25 mouse cellular contexts compared by ENCODE assay signal in the genomic region with DNA sequence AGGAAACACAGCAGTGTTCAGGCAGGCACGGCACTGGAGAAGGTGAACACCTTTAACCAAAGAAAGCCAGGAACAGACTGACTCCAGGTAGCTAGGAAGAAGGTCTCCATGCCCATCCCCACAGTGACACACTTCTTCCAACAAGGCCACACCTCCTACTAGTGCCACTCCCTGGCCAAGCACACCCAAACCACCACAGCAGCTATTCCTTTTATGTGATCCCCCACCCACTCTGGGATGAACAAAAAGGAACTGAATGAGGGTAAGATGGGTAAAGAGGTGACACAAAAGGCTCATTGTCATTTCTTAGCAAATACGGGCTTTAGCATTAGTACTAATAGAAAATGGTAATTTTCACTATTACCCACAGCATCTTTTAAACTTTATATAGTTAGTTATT.
DNase-seq lines count a peak whose midpoint lies in the region; ATAC-seq and TF ChIP-seq lines count a peak whose summit lies in the region.
"Had no signal": no experiment of that assay in that cellular context is flagged by ENCODE, and none has a peak within 500 bp of the region (broad histone marks: within the 10 kb centered on the region; RNA-seq: fewer than 3 reads in every experiment).

No protein-coding gene starts in this region.

- intact Hi-C loops in left cerebral cortex, adult 2 months (cut with DNase I): no loop called here

- DNase-seq in midbrain, embryonic 11.5 days (ENCODE audit: low spot score, missing footprints): peak; percentile 49
- no peak for DNase-seq in midbrain, postnatal 0 days (ENCODE audit: low spot score)
- DNase-seq in ES-CJ7 (ENCODE audit: low read depth, low spot score) (peak; percentile 72), R1 (ENCODE audit: low read depth, low spot score) (peak; percentile 54), ZHBTc4 (ENCODE audit: low read depth, low spot score) (peak; percentile 26)
- DNase-seq in cerebellum, postnatal 4 days (ENCODE audit: low spot score in 2 of 2): no peak
- DNase-seq in left cerebral cortex, adult 2 months (ENCODE audit: extremely low spot score in 1 of 2, low spot score in 2 of 2): no peak
- no peak for DNase-seq in right cerebral cortex, postnatal 36 days (ENCODE audit: low spot score in 2 of 2)
- DNase-seq: adrenal gland, adult 2 months; adrenal gland, adult 8-10 months; adrenal gland, postnatal 10 days; adrenal gland, postnatal 14 days; adrenal gland, postnatal 25 days; adrenal gland, postnatal 36 days; B cell, adult 2 months; cerebellum, adult 11 months; cerebellum, adult 11-12 months; cerebellum, adult 18-20 months; cerebellum, adult 2 months; cerebellum, adult 8-10 months had no signal

- no peak overlapping the region for H3K4me3 ChIP-seq in midbrain, embryonic 11.5 days (ENCODE audit: low read depth, low read length)
- H3K4me3 ChIP-seq in midbrain, postnatal 0 days (ENCODE audit: low read depth, low read length): no peak overlapping the region
- no peak overlapping the region for H3K4me3 ChIP-seq in left cerebral cortex, adult 2 months

- H3K27ac ChIP-seq in midbrain, embryonic 11.5 days (ENCODE audit: low read depth, low read length): no peak overlapping the region
- no peak overlapping the region for H3K27ac ChIP-seq in midbrain, postnatal 0 days (ENCODE audit: low read depth, low read length)
- no peak overlapping the region for H3K27ac ChIP-seq in left cerebral cortex, adult 2 months

- no peaks in the 10 kb centered on the region for H3K36me3 ChIP-seq in midbrain, embryonic 11.5 days (ENCODE audit: control insufficient read depth, insufficient read depth, low read length)
- no peaks in the 10 kb centered on the region for H3K36me3 ChIP-seq in midbrain, postnatal 0 days (ENCODE audit: insufficient read depth, low read length)
- H3K36me3 ChIP-seq: G1E had no signal

- no peaks in the 10 kb centered on the region for H3K27me3 ChIP-seq in midbrain, embryonic 11.5 days (ENCODE audit: control insufficient read depth, insufficient read depth, low read length)
- H3K27me3 ChIP-seq in midbrain, postnatal 0 days (ENCODE audit: insufficient read depth, low read length): no peaks in the 10 kb centered on the region
- H3K27me3 ChIP-seq: CH12.LX, Patski had no signal

- no peak for TF ChIP-seq CTCF in midbrain, postnatal 0 days (IDR thresholded peaks at IDR 0.05)
- no peak for TF ChIP-seq CTCF in left cerebral cortex, adult 2 months (IDR thresholded peaks at IDR 0.05)

- no peaks in the 10 kb centered on the region for H3K9me3 ChIP-seq in midbrain, embryonic 11.5 days (ENCODE audit: control insufficient read depth, low read length)
- no peaks in the 10 kb centered on the region for H3K9me3 ChIP-seq in midbrain, postnatal 0 days (ENCODE audit: low read length)
- H3K9me3 ChIP-seq: G1E had no signal

- H3K4me2 ChIP-seq in midbrain, embryonic 11.5 days: no peak overlapping the region
- no peak overlapping the region for H3K4me2 ChIP-seq in midbrain, postnatal 0 days (ENCODE audit: low read depth, low read length, poor library complexity, severe bottlenecking)

- no peaks in the 10 kb centered on the region for H3K4me1 ChIP-seq in midbrain, embryonic 11.5 days (ENCODE audit: control insufficient read depth, insufficient read depth, low read length)
- no peaks in the 10 kb centered on the region for H3K4me1 ChIP-seq in midbrain, postnatal 0 days (ENCODE audit: insufficient read depth, low read length)

- H3K9ac ChIP-seq in midbrain, embryonic 11.5 days (ENCODE audit: low read length): no peak overlapping the region
- H3K9ac ChIP-seq in midbrain, postnatal 0 days (replicated peaks; ENCODE audit: low read length, poor library complexity, severe bottlenecking): no peak overlapping the region

- WGBS in midbrain, embryonic 11.5 days: 84% methylated on average over 2 of the region's 2 CpGs
- 81% methylated on average over 2 of the region's 2 CpGs for WGBS in midbrain, postnatal 0 days

- ATAC-seq in midbrain, embryonic 11.5 days (ENCODE audit: low FRiP score): no peak
- no peak for ATAC-seq in midbrain, postnatal 0 days (ENCODE audit: low FRiP score)
- ATAC-seq: activated CD4-positive, CD25-positive, alpha-beta regulatory T cell, adult 4 months; CD4-positive, CD25-positive, alpha-beta regulatory T cell, adult 4 months had no signal

Comparison
In these comparisons a context has a peak if more than half of its experiments do, and no peak if none do; other contexts are left out.
1. DNase-seq: peak in midbrain, embryonic 11.5 days (single experiment), ES-CJ7 (single experiment), R1 (single experiment) and ZHBTc4 (single experiment); none in midbrain, postnatal 0 days (single experiment), cerebellum, postnatal 4 days (0 of 2), left cerebral cortex, adult 2 months (0 of 2) and right cerebral cortex, postnatal 36 days (0 of 2).